Mouse (Mus musculus) ES-Bruce4 (cell line): Measurements from ENCODE around the gene Elf2. TPM values are rescaled to one million over a fixed set of nuclear protein-coding genes. Genes with fewer than 3 reads are reported as not detected.

Source experiments
- H3K27ac ChIP-seq: 2 replicates; pipeline ENCODE4 v1.5.1; 2012; ENCODE audit warnings: low read length, inconsistent platforms; ENCODE audit not compliant: insufficient read depth
- H3K27me3 ChIP-seq: 2 replicates; pipeline ENCODE4 v1.6.1; 2012; ENCODE audit warnings: mild to moderate bottlenecking, low read length, inconsistent platforms; ENCODE audit not compliant: control insufficient read depth, poor library complexity, insufficient read depth, severe bottlenecking
- H3K36me3 ChIP-seq: 2 replicates; pipeline ENCODE4 v1.6.1; 2012; ENCODE audit warnings: inconsistent platforms, mild to moderate bottlenecking, low read length, moderate library complexity; ENCODE audit not compliant: control insufficient read depth, poor library complexity, insufficient read depth, severe bottlenecking
- H3K4me1 ChIP-seq: one replicate; pipeline ENCODE4 v1.8.1; 2011; ENCODE audit warnings: low read length; ENCODE audit not compliant: control insufficient read depth, insufficient read depth
- H3K4me3 ChIP-seq: 2 replicates; pipeline ENCODE4 v1.5.1; 2011; ENCODE audit warnings: low read depth, mild to moderate bottlenecking, low read length
- H3K9ac ChIP-seq: 2 replicates; pipeline ENCODE4 v1.6.1; 2012; ENCODE audit warnings: low read depth, mild to moderate bottlenecking, inconsistent platforms; ENCODE audit not compliant: poor library complexity, severe bottlenecking
- H3K9me3 ChIP-seq: replicated peaks from 2 replicates; pipeline ENCODE4 v1.6.1; 2012; ENCODE audit warnings: mild to moderate bottlenecking, low read length, inconsistent platforms; ENCODE audit not compliant: control insufficient read depth, poor library complexity, insufficient read depth, severe bottlenecking
- CTCF ChIP-seq: IDR thresholded peaks from one replicate; pipeline ENCODE4 v1.8.1; 2011; ENCODE audit warnings: low read depth, low read length
- EP300 ChIP-seq: IDR thresholded peaks from 2 replicates; pipeline ENCODE4 v1.6.1; 2011; ENCODE audit warnings: low read depth, low read length; ENCODE audit not compliant: insufficient read depth
- POLR2A ChIP-seq: IDR thresholded peaks from one replicate; pipeline ENCODE4 v1.8.1; 2011; ENCODE audit warnings: low read length; ENCODE audit not compliant: insufficient read depth
- polyA plus RNA-seq: library from polyadenylated mRNA; stranded (reverse); fragments of >200 nt; gene quantifications from 2 replicates; pipeline ENCODE4 v1.2.4, GENCODE M21; 2011; ENCODE audit warnings: low read depth; ENCODE audit not compliant: missing spikeins, insufficient read depth, insufficient read length

The Elf2 gene
- polyA plus RNA-seq, 1 experiment = 57.7 TPM

- no peak overlapping the region for H3K9ac ChIP-seq
- TF ChIP-seq POLR2A (no peak), CTCF (no peak), EP300 (no peak)
- H3K27me3 ChIP-seq = no peaks in the 10 kb centered on the region
- no peak overlapping the region for H3K4me3 ChIP-seq
- no peak overlapping the region for H3K27ac ChIP-seq
- H3K9me3 ChIP-seq = no peaks in the 10 kb centered on the region
- H3K4me1 ChIP-seq = no peaks in the 10 kb centered on the region
- peaks cover 42% of the 10 kb centered on the region for H3K36me3 ChIP-seq
Measured at GRCm38 (mm10) chr3:51256450-51256849, 84.0 kb downstream of the Elf2 start.

GRCm38 (mm10) chr3:51254784-51255183 is 85.7 kb downstream of the Elf2 start:
- Histone ChIP-seq H3K27me3 (no peaks in the 10 kb centered on the region), H3K36me3 (peaks cover 51% of the 10 kb centered on the region), H3K4me1 (no peaks in the 10 kb centered on the region), H3K9me3 (peaks cover 4% of the 10 kb centered on the region; the same call in 1 of the 2 replicates), H3K9ac (no peak overlapping the region), H3K27ac (no peak overlapping the region), H3K4me3 (no peak overlapping the region)
- TF ChIP-seq CTCF (no peak), POLR2A (no peak), EP300 (no peak)

- TF ChIP-seq CTCF (no peak), POLR2A (no peak), EP300 (no peak)
- Histone ChIP-seq H3K9ac (no peak overlapping the region), H3K27me3 (no peaks in the 10 kb centered on the region), H3K4me3 (no peak overlapping the region), H3K9me3 (peaks cover 4% of the 10 kb centered on the region; the same call in 1 of the 2 replicates), H3K4me1 (no peaks in the 10 kb centered on the region), H3K36me3 (peaks cover 54% of the 10 kb centered on the region), H3K27ac (no peak overlapping the region)
Measured at GRCm38 (mm10) chr3:51252689-51253402, 87.6 kb downstream of the Elf2 start.

- H3K36me3 ChIP-seq = peaks cover 60% of the 10 kb centered on the region
Measured at GRCm38 (mm10) chr3:51252223-51252622, 88.2 kb downstream of the Elf2 start.

GRCm38 (mm10) chr3:51251057-51251456 is 89.4 kb downstream of the Elf2 start:
- Histone ChIP-seq H3K4me3 (no peak overlapping the region), H3K9ac (no peak overlapping the region), H3K27ac (no peak overlapping the region), H3K36me3 (peaks cover 61% of the 10 kb centered on the region), H3K4me1 (no peaks in the 10 kb centered on the region), H3K27me3 (no peaks in the 10 kb centered on the region), H3K9me3 (peaks cover 18% of the 10 kb centered on the region)
- TF ChIP-seq CTCF (no peak), POLR2A (no peak), EP300 (no peak)

More at GRCm38 (mm10) chr3:51252223-51252622, 88.2 kb downstream of the Elf2 start:
- Histone ChIP-seq H3K27me3 (no peaks in the 10 kb centered on the region), H3K9ac (no peak overlapping the region), H3K27ac (no peak overlapping the region), H3K4me1 (no peaks in the 10 kb centered on the region), H3K9me3 (peaks cover 7% of the 10 kb centered on the region; the same call in 1 of the 2 replicates), H3K4me3 (no peak overlapping the region)
- TF ChIP-seq POLR2A = no peak
- TF ChIP-seq CTCF = no peak
- no peak for TF ChIP-seq EP300

GRCm38 (mm10) chr3:51249866-51250265 is 90.6 kb downstream of the Elf2 start:
- no peak overlapping the region for H3K4me3 ChIP-seq
- no peak overlapping the region for H3K9ac ChIP-seq
- H3K36me3 ChIP-seq = peaks cover 64% of the 10 kb centered on the region
- TF ChIP-seq CTCF (no peak), EP300 (no peak), POLR2A (no peak)
- H3K27me3 ChIP-seq = no peaks in the 10 kb centered on the region
- peaks cover 29% of the 10 kb centered on the region for H3K9me3 ChIP-seq
- no peaks in the 10 kb centered on the region for H3K4me1 ChIP-seq
- no peak overlapping the region for H3K27ac ChIP-seq
